Mouse (Mus musculus) midbrain, embryonic 14.5 days (tissue): Measurements from ENCODE around the gene St3gal2. TPM values are rescaled to one million over a fixed set of nuclear protein-coding genes. Genes with fewer than 3 reads are reported as not detected.

ENCODE experiments used
- ATAC-seq: fragments of 200-750 bp; cut with Nextera tagmentation; 2 replicates; pipeline ENCODE4 v1.8.0; 2017; ENCODE audit warnings: moderate number of reproducible peaks, moderate library complexity; ENCODE audit not compliant: low FRiP score, low TSS enrichment
- DNase-seq: peaks from one replicate; pipeline ENCODE4 v3.0.0-alpha.2; 2015
- H3K27ac ChIP-seq: fragments of 300-500 bp; sonication (generic); replicated peaks from 2 replicates; pipeline ENCODE4 v1.5.1; 2014; ENCODE audit warnings: mild to moderate bottlenecking, low read depth, low read length, moderate library complexity
- H3K27me3 ChIP-seq: fragments of 300-500 bp; sonication (generic); 2 replicates; pipeline ENCODE4 v1.6.1; 2014; ENCODE audit warnings: low read length, control low read depth, mixed read lengths; ENCODE audit not compliant: control insufficient read depth, insufficient read depth
- H3K36me3 ChIP-seq: fragments of 300-500 bp; sonication (generic); 2 replicates; pipeline ENCODE4 v1.6.1; 2014; ENCODE audit warnings: low read length, control low read depth; ENCODE audit not compliant: control insufficient read depth, insufficient read depth
- H3K4me1 ChIP-seq: fragments of 300-500 bp; sonication (generic); 2 replicates; pipeline ENCODE4 v1.6.1; 2014; ENCODE audit warnings: mild to moderate bottlenecking, antibody characterized with exemption, low read length, control low read depth; ENCODE audit not compliant: control insufficient read depth, insufficient read depth
- H3K4me2 ChIP-seq: fragments of 300-500 bp; sonication (generic); 2 replicates; pipeline ENCODE4 v1.6.1; 2014; ENCODE audit warnings: mild to moderate bottlenecking, low read length, moderate library complexity
- H3K4me3 ChIP-seq: fragments of 300-500 bp; sonication (generic); replicated peaks from 2 replicates; pipeline ENCODE4 v1.5.1; 2014; ENCODE audit warnings: low read depth, low read length
- H3K9ac ChIP-seq: fragments of 300-500 bp; sonication (generic); replicated peaks from 2 replicates; pipeline ENCODE4 v1.6.1; 2014; ENCODE audit warnings: mild to moderate bottlenecking, low read length, moderate library complexity
- H3K9me3 ChIP-seq: fragments of 300-500 bp; sonication (generic); 2 replicates; pipeline ENCODE4 v1.6.1; 2016; ENCODE audit warnings: low read length, control low read depth, mixed read lengths; ENCODE audit not compliant: control insufficient read depth
- WGBS: fragments of 180-500 bp; shearing (Covaris S2); extraction: QIAGEN DNeasy Blood & Tissue Kit; methylation state at CpG from one replicate; pipeline ENCODE4 v1.1.7; 2014; 5-methylcytosine and 5-hydroxymethylcytosine counted together
- polyA plus RNA-seq: library from polyadenylated mRNA; unstranded; fragments of >200 nt; fragmentation: Nextera tagmentation; extraction: Ambion mirVana; gene quantifications from 2 replicates; pipeline ENCODE4 v1.2.1, GENCODE M21; 2014

The St3gal2 gene
- polyA plus RNA-seq, 1 experiment from 2014 or later: 16.5 TPM

GRCm38 (mm10) chr8:110889904-110890470 lies 29.7 kb upstream of the St3gal2 start:
- no peaks in the 10 kb centered on the region for H3K4me1 ChIP-seq
- no peak overlapping the region for H3K27ac ChIP-seq
- H3K27me3 ChIP-seq: no peaks in the 10 kb centered on the region
- H3K4me3 ChIP-seq: no peak overlapping the region
- ATAC-seq (no peak), DNase-seq (no peak)
- no peaks in the 10 kb centered on the region for H3K9me3 ChIP-seq
- H3K4me2 ChIP-seq: no peak overlapping the region
- 67% methylated on average over 12 of the region's 12 CpGs for WGBS
- no peak overlapping the region for H3K9ac ChIP-seq
- peaks cover 29% of the 10 kb centered on the region for H3K36me3 ChIP-seq

- Histone ChIP-seq H3K36me3 (peaks cover 20% of the 10 kb centered on the region), H3K9ac (no peak overlapping the region), H3K9me3 (no peaks in the 10 kb centered on the region), H3K4me2 (no peak overlapping the region), H3K27ac (no peak overlapping the region), H3K4me3 (no peak overlapping the region), H3K4me1 (no peaks in the 10 kb centered on the region), H3K27me3 (no peaks in the 10 kb centered on the region)
- ATAC-seq (no peak), DNase-seq (no peak)
- WGBS: 89% methylated on average over 7 of the region's 7 CpGs
Measured at GRCm38 (mm10) chr8:110892040-110892439, 27.7 kb upstream of the St3gal2 start.

- no peak overlapping the region for H3K4me2 ChIP-seq
- H3K4me3 ChIP-seq: no peak overlapping the region
- H3K36me3 ChIP-seq: peaks cover 17% of the 10 kb centered on the region
- H3K9me3 ChIP-seq: no peaks in the 10 kb centered on the region
- H3K9ac ChIP-seq: no peak overlapping the region
- no peak for ATAC-seq
- no peak for DNase-seq
- H3K4me1 ChIP-seq: no peaks in the 10 kb centered on the region
- 97% methylated on average over 2 of the region's 2 CpGs for WGBS
- no peaks in the 10 kb centered on the region for H3K27me3 ChIP-seq
- H3K27ac ChIP-seq: no peak overlapping the region
Measured at GRCm38 (mm10) chr8:110892913-110893312, 26.8 kb upstream of the St3gal2 start.

GRCm38 (mm10) chr8:110894851-110895250 lies 24.9 kb upstream of the St3gal2 start:
- Histone ChIP-seq H3K9me3 (no peaks in the 10 kb centered on the region), H3K4me3 (no peak overlapping the region), H3K27ac (no peak overlapping the region), H3K4me1 (no peaks in the 10 kb centered on the region), H3K36me3 (peaks cover 10% of the 10 kb centered on the region; the same call in 1 of the 2 replicates), H3K27me3 (no peaks in the 10 kb centered on the region), H3K4me2 (no peak overlapping the region), H3K9ac (no peak overlapping the region)
- WGBS: 87% methylated on average over 10 of the region's 10 CpGs
- ATAC-seq: no peak
- DNase-seq: no peak

- no peak for ATAC-seq
- H3K4me2 ChIP-seq: no peak overlapping the region
- H3K27me3 ChIP-seq: no peaks in the 10 kb centered on the region
- no peak for DNase-seq
- no peak overlapping the region for H3K9ac ChIP-seq
- H3K4me1 ChIP-seq: no peaks in the 10 kb centered on the region
- WGBS: 89% methylated on average over 8 of the region's 9 CpGs
- peaks cover 9% of the 10 kb centered on the region; the same call in 1 of the 2 replicates for H3K36me3 ChIP-seq
- no peak overlapping the region for H3K4me3 ChIP-seq
- no peaks in the 10 kb centered on the region for H3K9me3 ChIP-seq
- no peak overlapping the region for H3K27ac ChIP-seq
Measured at GRCm38 (mm10) chr8:110895254-110895653, 24.5 kb upstream of the St3gal2 start.

GRCm38 (mm10) chr8:110895812-110896211 lies 23.9 kb upstream of the St3gal2 start:
- Histone ChIP-seq H3K9me3 (no peaks in the 10 kb centered on the region), H3K4me3 (no peak overlapping the region), H3K4me2 (no peak overlapping the region), H3K36me3 (peaks cover 9% of the 10 kb centered on the region; the same call in 1 of the 2 replicates), H3K27me3 (no peaks in the 10 kb centered on the region), H3K27ac (no peak overlapping the region), H3K4me1 (no peaks in the 10 kb centered on the region), H3K9ac (no peak overlapping the region)
- no peak for DNase-seq
- ATAC-seq: no peak
- 93% methylated on average over 13 of the region's 13 CpGs for WGBS

- no peak for ATAC-seq
- WGBS: 94% methylated on average over 6 of the region's 6 CpGs
- no peak overlapping the region for H3K9ac ChIP-seq
Measured at GRCm38 (mm10) chr8:110897495-110897894, 22.2 kb upstream of the St3gal2 start.

GRCm38 (mm10) chr8:110901056-110901455 lies 18.7 kb upstream of the St3gal2 start:
- Histone ChIP-seq H3K27ac (no peak overlapping the region), H3K36me3 (peaks cover 7% of the 10 kb centered on the region; the same call in 1 of the 2 replicates), H3K4me1 (0 out of 2 replicates have a peak, but pooled peaks cover 3% of the 10 kb centered on the region), H3K27me3 (no peaks in the 10 kb centered on the region), H3K9me3 (no peaks in the 10 kb centered on the region), H3K9ac (no peak overlapping the region), H3K4me3 (no peak overlapping the region), H3K4me2 (no peak overlapping the region)
- no peak for ATAC-seq
- 86% methylated on average over 3 of the region's 3 CpGs for WGBS
- DNase-seq: no peak

More at GRCm38 (mm10) chr8:110897495-110897894, 22.2 kb upstream of the St3gal2 start:
- Histone ChIP-seq H3K4me3 (no peak overlapping the region), H3K27me3 (no peaks in the 10 kb centered on the region), H3K4me2 (no peak overlapping the region), H3K9me3 (no peaks in the 10 kb centered on the region), H3K27ac (no peak overlapping the region), H3K36me3 (peaks cover 7% of the 10 kb centered on the region; the same call in 1 of the 2 replicates), H3K4me1 (0 out of 2 replicates have a peak, but pooled peaks cover 3% of the 10 kb centered on the region)
- no peak for DNase-seq
